Mouse (Mus musculus): ENCODE measurements around the gene Lrrc15. TPM values are rescaled to one million over a fixed set of nuclear protein-coding genes. Genes with fewer than 3 reads are reported as not detected.

Gene Lrrc15
- polyA plus RNA-seq, 1 experiment: 0.41 TPM

DNA sequence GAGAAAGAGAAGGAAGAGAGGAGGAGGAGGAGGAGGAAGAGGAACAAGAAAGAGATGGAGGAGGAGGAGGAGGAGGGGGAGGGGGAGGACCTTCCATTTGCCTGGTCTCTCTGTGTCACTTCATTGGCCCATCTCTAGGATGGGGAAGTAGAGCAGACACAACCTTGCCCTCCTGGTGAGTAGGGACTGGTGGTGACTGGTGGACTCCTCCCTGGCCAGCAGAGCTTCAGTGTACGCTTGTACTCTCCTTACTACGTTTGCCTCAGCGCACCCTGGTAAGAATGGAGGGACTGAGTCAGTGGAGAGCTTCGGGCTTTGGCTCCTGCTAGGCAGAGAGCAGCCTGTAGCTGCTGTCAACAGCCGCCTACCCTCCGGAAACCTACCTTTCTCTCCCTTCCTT, 19.6 kb upstream of the Lrrc15 start:
- TF ChIP-seq CTCF (IDR thresholded peaks at IDR 0.05; ENCODE audit: borderline replicate concordance, extremely low read depth, insufficient read depth, insufficient read length): no peak
- no peak for TF ChIP-seq POLR2A (IDR thresholded peaks at IDR 0.05; ENCODE audit: borderline replicate concordance, extremely low read depth, insufficient read depth, insufficient read length, poor library complexity, severe bottlenecking)
- no peak for DNase-seq (ENCODE audit: low read depth)

DNA sequence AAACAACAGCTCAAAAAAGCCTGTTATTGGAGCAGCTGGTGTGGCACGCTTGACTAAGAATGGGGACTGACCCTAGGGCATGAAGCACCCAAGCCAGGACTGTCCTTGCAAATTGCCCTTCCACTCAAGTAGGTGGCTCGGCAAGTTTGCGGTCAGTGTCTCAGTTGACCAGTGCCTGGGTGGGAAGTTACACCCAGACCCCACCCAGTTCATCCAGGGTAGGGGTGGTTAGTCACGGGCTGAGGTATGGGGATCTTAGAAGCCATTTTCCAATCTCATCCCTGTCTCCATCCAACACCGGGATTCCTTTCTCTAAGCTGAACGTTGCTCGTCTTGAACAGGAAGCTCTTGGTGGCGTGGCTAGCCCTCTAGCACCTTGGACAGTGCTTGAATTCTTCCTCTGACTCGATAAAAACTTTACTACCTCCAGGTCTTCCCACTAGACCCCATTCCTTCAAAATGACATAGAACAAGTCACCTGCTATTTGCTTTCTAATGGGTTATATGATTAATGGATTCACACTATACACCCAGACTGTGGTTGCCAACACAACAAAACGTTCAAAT, 16.7 kb upstream of the Lrrc15 start:
- no peak for DNase-seq (ENCODE audit: low read depth)
- TF ChIP-seq POLR2A (IDR thresholded peaks at IDR 0.05; ENCODE audit: borderline replicate concordance, extremely low read depth, insufficient read depth, insufficient read length, poor library complexity, severe bottlenecking): no peak
- no peak for TF ChIP-seq CTCF (IDR thresholded peaks at IDR 0.05; ENCODE audit: borderline replicate concordance, extremely low read depth, insufficient read depth, insufficient read length)

DNA sequence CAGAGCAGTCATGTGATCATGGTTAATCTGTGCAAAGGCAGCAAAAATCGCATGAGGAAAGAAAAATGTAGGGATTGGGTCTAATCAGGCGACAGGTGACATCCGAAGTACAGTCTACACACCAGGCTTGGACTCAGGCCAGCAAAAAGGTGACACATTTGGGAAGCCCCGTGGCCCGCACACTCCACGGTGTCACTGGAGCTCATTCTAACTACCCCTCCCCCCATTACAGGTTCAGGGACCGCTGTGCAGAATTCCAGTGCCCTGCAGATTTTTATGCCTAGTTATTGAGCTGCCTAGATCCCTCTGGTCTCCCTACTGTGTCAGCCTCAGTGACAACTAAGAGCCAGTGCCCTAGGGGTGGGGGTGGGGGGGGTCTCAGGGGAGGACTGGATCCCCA, 14.4 kb upstream of the Lrrc15 start:
- no peak for DNase-seq (ENCODE audit: low read depth)
- no peak for TF ChIP-seq POLR2A (IDR thresholded peaks at IDR 0.05; ENCODE audit: borderline replicate concordance, extremely low read depth, insufficient read depth, insufficient read length, poor library complexity, severe bottlenecking)
- TF ChIP-seq CTCF (IDR thresholded peaks at IDR 0.05; ENCODE audit: borderline replicate concordance, extremely low read depth, insufficient read depth, insufficient read length): no peak

DNA sequence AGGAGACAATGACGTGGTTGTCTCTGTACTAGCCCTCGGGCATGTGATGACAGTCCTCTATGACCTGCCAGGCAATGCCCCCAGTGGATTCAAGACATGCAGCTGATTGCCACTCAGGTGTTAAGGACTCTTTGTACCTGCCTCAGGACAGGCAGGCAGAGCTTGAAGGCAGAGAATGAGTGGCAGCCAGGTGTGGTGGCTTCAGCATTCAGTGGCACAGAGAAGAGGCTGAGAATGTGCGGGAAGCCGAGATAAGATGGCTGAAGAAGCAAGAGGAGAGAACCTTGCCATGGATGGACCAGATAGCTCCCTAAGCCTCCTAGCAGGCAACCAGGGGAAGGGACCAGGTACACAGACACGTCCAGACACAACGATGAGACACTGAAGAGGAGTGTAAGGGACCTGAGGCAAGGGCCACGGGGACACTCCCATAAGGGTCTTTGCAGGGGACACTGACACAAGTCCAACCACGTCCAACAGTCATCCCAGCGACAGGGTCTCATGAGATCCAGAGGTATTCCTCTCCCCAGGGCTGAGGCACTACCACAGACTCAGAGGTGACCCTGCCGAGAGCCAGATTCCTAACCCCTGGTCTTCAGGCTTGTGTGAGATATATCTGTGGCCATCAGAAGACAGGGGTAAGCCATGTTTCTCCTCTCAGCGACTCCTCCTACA, 13.7 kb upstream of the Lrrc15 start:
- no peak for DNase-seq (ENCODE audit: low read depth)
- TF ChIP-seq CTCF (IDR thresholded peaks at IDR 0.05; ENCODE audit: borderline replicate concordance, extremely low read depth, insufficient read depth, insufficient read length) (no peak), POLR2A (IDR thresholded peaks at IDR 0.05; ENCODE audit: borderline replicate concordance, extremely low read depth, insufficient read depth, insufficient read length, poor library complexity, severe bottlenecking) (no peak)

DNA sequence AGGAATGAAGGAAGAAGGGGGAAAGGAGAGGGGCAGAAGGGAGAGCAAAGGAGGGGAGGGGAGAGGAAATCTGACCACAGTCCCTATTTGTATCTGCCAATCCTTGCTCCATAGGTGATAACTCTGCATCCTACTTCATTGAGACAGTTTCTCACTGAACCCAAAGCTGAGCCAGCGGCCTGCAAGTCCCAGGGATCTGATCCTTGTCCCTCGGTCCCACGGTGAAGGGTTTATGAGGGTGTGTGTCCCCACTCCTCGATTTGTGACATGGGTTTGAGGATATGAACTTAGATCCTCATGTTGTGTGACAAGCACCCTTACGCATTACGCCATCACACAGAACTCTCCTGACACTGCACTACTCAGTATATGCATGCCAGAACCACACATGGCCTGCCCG, 12.1 kb upstream of the Lrrc15 start:
- TF ChIP-seq CTCF (IDR thresholded peaks at IDR 0.05; ENCODE audit: borderline replicate concordance, extremely low read depth, insufficient read depth, insufficient read length) (no peak), POLR2A (IDR thresholded peaks at IDR 0.05; ENCODE audit: borderline replicate concordance, extremely low read depth, insufficient read depth, insufficient read length, poor library complexity, severe bottlenecking) (no peak)
- no peak for DNase-seq (ENCODE audit: low read depth)

DNA sequence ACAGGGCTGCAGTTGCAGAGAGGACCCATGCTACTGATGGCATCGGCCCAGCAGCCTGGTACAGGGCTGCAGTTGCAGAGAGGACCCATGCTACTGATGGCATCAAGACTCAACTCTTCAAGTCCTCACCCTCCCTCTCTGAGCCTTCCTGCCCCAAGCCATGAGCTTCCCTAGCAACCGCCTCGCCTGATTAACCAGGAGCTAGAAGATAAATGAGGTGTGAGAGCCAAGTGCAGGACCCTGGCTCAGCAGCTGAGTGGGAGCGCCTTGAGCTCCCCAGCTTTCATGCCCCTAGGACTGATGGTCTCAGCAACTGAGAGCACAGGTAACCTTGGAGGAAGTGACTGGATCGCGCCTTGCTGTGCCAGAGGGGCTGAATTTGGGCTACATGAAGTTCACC, 7.4 kb upstream of the Lrrc15 start:
- peak; percentile 31 for DNase-seq (ENCODE audit: low read depth)
- TF ChIP-seq CTCF (IDR thresholded peaks at IDR 0.05; ENCODE audit: borderline replicate concordance, extremely low read depth, insufficient read depth, insufficient read length) (no peak), POLR2A (IDR thresholded peaks at IDR 0.05; ENCODE audit: borderline replicate concordance, extremely low read depth, insufficient read depth, insufficient read length, poor library complexity, severe bottlenecking) (no peak)

DNA sequence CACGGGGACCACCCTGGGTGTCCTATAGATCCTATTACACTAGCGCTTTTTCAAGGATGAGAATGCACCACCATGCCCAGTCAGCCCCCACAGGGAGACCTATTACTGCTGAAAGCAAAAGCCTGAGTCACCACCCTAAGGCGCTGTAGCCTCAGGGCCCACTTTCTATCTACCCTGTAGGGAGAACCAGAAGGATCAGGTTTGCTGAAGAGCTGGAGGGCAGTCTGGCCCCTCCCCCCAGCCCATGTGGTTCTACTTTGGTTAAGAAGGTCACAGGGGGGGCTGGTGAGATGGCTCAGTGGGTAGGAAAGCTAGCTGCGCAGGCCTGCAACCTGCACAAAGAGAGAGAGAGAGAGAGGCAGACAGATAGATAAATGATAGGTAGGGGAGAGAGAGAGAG, 2.6 kb upstream of the Lrrc15 start:
- TF ChIP-seq POLR2A (IDR thresholded peaks at IDR 0.05; ENCODE audit: borderline replicate concordance, extremely low read depth, insufficient read depth, insufficient read length, poor library complexity, severe bottlenecking) (no peak), CTCF (IDR thresholded peaks at IDR 0.05; ENCODE audit: borderline replicate concordance, extremely low read depth, insufficient read depth, insufficient read length) (no peak)
- DNase-seq (ENCODE audit: low read depth): no peak

DNA sequence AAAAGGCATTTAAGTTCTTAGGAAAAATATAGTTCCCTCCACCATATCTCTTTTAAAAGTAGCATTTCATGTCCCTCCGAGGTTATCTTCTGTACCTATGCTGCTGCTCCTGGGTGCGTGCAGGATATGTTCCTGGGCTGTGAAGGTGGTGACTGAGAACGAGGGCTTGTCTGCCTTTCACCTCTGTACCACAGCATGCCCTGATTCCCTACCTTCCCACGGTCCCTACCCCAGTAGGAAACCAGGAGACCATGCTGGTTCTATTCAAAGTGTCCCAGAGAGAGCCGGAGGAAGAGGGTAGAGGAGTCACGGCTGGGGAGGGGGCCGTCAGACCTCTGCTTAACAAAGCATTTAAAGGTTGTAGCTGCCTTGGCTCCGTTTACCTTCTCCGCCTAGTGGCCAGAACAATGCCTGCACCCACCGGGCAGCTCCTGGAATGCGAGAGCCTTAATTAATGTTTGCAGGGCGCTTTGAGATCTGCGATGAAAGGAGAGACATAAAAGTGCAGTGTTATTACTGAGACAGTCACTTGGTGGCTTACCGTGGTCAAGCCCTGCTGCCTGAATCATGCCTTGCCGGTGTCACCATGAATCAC, 784 bp upstream of the Lrrc15 start:
- TF ChIP-seq CTCF (IDR thresholded peaks at IDR 0.05; ENCODE audit: borderline replicate concordance, extremely low read depth, insufficient read depth, insufficient read length) (peak; percentile 85), POLR2A (IDR thresholded peaks at IDR 0.05; ENCODE audit: borderline replicate concordance, extremely low read depth, insufficient read depth, insufficient read length, poor library complexity, severe bottlenecking) (no peak)
- DNase-seq (ENCODE audit: low read depth): peak; percentile 78

DNA sequence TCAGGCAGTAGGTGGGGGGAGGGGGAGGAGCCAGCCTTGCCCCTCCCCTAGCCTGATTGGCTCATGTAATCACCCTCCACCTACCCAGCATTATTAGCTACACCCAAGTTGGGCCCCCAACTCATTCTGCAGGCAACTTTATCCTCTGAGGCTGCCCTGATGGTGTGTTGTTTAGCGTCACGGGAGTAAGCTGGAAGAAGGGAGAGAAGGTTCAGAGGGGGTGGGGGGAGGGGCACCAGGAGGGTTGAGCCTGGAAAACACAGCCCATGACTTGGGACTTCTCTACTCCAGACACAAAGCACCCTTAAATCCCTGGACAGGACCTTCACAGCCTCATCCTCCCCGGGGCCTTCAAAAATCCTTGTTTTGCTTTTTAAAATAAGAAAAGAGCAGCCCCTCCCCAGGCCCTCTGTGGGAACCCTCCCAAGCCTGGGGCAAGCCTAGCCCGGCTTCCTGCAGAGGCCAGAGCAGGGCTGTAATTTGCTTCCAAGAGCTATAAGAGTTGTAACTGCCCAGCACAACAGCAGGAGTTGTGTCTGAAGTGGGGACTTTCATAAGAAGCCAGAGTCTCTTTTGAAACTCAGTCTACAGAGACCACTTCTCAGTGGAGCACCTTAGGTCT, 2.3 kb downstream of the Lrrc15 start:
- DNase-seq (ENCODE audit: low read depth): no peak
- TF ChIP-seq CTCF (IDR thresholded peaks at IDR 0.05; ENCODE audit: borderline replicate concordance, extremely low read depth, insufficient read depth, insufficient read length) (no peak), POLR2A (IDR thresholded peaks at IDR 0.05; ENCODE audit: borderline replicate concordance, extremely low read depth, insufficient read depth, insufficient read length, poor library complexity, severe bottlenecking) (no peak)

DNA sequence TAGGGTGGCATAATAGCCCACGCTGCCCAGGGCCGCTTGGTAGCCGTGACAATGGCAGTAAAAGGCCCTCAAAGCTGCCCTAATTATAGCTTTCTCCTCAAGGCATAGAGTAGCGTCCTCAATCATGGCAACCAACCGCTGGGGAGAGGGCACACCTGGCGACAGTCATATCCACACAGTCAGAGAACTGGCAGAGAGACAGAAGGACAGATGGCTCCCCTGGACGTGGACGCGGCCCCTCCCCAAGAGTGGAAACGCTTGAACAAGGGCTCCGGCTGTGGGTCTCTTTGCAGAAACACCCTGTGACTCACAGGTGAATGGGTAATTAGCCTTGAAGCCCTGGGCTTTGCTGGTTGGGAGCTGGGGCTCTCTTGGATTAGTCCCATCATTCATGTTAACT, 4.7 kb downstream of the Lrrc15 start:
- peak; percentile 22 for DNase-seq (ENCODE audit: low read depth)
- TF ChIP-seq POLR2A (IDR thresholded peaks at IDR 0.05; ENCODE audit: borderline replicate concordance, extremely low read depth, insufficient read depth, insufficient read length, poor library complexity, severe bottlenecking) (no peak), CTCF (IDR thresholded peaks at IDR 0.05; ENCODE audit: borderline replicate concordance, extremely low read depth, insufficient read depth, insufficient read length) (no peak)

DNA sequence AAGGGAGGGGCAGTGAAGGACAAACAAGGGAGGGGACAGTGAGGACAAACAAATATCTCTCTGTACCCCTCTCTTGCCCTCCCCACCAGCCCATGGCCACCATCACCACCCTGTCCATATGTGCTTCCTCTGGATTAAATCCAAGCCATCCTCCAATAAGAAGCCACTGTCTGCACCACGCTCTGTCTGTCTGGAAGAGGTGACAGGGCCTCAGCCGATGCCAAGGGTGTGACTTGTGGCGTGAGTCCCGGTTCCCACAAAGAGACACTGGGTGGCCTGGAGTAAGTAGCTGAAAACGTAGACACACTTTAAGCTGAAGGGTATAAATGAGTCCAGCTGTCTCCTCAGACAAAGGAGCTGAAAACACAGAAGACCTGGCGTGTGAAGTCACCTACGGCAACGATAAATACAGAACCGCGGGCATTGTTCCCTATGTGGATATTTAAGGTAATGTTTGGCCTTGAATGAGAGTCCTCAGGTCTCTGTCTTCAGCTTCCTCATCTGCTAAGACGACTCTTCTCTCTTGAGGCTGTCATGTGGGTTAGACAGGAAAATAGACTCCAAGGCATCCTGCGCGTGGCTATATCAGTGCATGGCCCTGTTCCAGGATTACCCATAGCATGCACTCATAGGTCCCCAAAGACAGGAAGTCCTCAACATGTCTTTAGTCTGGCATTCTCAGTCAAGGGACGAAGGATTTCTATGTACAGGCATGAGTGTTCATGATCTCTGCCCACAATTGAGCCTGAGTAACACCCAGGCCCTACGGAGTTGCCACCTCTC, 7.3 kb downstream of the Lrrc15 start:
- peak; percentile 22 for DNase-seq (ENCODE audit: low read depth)
- no peak for TF ChIP-seq POLR2A (IDR thresholded peaks at IDR 0.05; ENCODE audit: borderline replicate concordance, extremely low read depth, insufficient read depth, insufficient read length, poor library complexity, severe bottlenecking)
- TF ChIP-seq CTCF (IDR thresholded peaks at IDR 0.05; ENCODE audit: borderline replicate concordance, extremely low read depth, insufficient read depth, insufficient read length): no peak

Measured in brain, embryonic 14.5 days (tissue).